Mouse (Mus musculus): ENCODE measurements at regions not wholly inside any gene's neighbourhood (a gene's known extent, or its start where the extent isn't known, plus 50 kb on each side); places are given as distances from the start of the nearest gene placed in this dataset.

GRCm38 (mm10) chr6:80862256-80862655, 843.6 kb downstream of the Lrrtm4 start:
- DNase-seq (ENCODE audit: low read depth, low spot score): peak; percentile 82

GRCm38 (mm10) chr6:80862741-80863140, 844.1 kb downstream of the Lrrtm4 start:
- DNase-seq (ENCODE audit: low read depth, low spot score): no peak

DNA sequence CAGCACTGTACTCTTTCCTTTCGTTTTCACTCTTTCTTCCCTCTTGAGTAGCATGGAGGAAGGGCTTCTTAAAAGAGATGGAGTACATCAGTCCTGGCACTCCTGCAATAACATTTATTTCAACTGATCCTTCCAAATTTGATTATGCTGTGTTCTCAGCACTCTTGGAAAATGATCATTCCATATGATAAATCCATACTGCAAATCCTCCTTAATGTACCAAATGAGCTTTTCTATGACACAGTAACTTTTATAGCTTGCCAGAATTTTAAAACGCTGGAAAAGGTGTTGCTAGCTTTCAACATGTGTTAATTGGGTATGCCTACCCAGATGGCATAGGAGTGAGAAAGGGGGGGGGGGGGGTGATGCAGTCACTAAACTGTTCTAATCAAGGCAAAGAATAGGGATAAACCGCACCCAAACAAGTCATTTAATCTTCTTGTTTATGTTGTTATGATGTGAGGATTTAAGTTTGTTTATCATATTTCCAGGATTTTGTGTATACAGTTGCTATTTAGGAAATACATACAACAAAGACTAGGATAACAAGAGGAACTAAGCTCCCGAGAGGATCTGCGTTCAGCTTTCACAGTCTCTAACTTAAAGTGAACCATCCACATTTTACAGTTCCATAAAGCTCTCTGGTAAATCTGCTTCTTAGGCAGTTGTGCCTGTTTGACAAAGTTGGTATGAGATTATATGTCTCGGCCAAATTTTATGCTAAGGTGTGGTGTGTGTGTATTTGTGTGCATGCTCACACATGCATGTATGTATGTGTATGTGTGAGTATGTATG, 847.3 kb downstream of the Lrrtm4 start:
- peak; percentile 62 for DNase-seq (ENCODE audit: low read depth, low spot score)

GRCm38 (mm10) chr6:80885363-80885762, 866.7 kb downstream of the Lrrtm4 start:
- peak; percentile 39 for DNase-seq (ENCODE audit: low read depth, low spot score)

GRCm38 (mm10) chr6:80905220-80905619, 886.5 kb downstream of the Lrrtm4 start:
- DNase-seq (ENCODE audit: low read depth, low spot score): peak; percentile 16

GRCm38 (mm10) chr6:80929799-80930198, 911.1 kb downstream of the Lrrtm4 start:
- no peak for DNase-seq (ENCODE audit: low read depth, low spot score)

DNA sequence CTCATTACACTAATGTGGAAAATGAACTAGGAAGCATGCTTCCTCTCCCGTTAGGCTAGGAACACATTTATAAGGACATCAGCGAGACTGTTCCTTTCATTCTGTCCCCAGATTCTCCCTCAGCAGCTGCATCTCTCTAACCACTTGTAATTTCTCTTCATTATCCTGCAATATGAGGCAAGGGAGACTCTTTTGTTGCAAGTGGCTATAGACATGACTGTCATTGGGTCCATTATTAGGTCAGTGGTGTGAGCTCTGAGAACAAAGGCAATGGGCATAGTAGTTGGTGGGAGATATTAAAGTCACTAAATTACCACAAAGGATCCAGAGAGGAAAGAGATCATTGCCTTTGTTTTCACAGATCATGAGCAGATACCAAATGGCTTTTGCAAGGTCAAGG, 948.3 kb upstream of the Gcfc2 start:
- no peak for DNase-seq (ENCODE audit: low read depth, low spot score)

GRCm38 (mm10) chr6:80993511-80993910, 930.0 kb upstream of the Gcfc2 start:
- DNase-seq (ENCODE audit: low read depth, low spot score): no peak

DNA sequence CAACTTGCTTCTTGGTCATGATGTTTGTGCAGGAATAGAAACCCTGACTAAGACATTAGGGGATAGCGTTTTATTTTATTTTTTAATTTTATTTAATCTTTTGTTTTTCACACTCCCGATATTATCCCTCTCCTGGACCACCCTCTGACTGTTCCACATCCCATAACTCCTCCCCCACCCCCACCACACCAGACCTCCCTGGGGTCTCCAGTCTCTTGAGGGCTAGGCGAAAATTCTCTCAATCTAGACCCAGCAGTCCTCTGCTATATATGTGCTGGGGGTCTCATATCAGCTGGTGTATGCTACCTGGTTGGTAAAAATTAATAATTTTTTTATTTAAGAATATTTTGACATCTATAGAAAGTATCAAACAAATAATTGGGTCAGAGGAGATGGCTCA, 898.9 kb upstream of the Gcfc2 start:
- DNase-seq (ENCODE audit: low read depth, low spot score): no peak

Data from brain, adult 2 months (tissue).